Mouse (Mus musculus) heart, embryonic 14.5 days (tissue): ENCODE measurements around the gene Lum. TPM values are rescaled to one million over a fixed set of nuclear protein-coding genes. Genes with fewer than 3 reads are reported as not detected.

ENCODE experiments used
- ATAC-seq: fragments of 200-750 bp; cut with Nextera tagmentation; 2 replicates; pipeline ENCODE4 v1.8.0; 2017; ENCODE audit warnings: low read depth, moderate TSS enrichment; ENCODE audit not compliant: insufficient number of reproducible peaks, insufficient read depth, low FRiP score
- H3K27ac ChIP-seq, 2 experiments: fragments of 200-500 bp in 1 of 2; fragments of 300-500 bp in 1 of 2; sonication (generic) in 1 of 2; replicated peaks in 1 of 2; 2 replicates each; pipeline ENCODE4 v1.5.1; 2012 to 2014; ENCODE audit warnings: low read depth in 2 of 2, low read length in 2 of 2, control low read depth in 1 of 2, mild to moderate bottlenecking in 1 of 2, mixed read lengths in 1 of 2; ENCODE audit not compliant: control insufficient read depth in 1 of 2, insufficient read depth in 1 of 2
- H3K27me3 ChIP-seq: fragments of 300-500 bp; sonication (generic); 2 replicates; pipeline ENCODE4 v1.6.1; 2014; ENCODE audit warnings: mild to moderate bottlenecking, low read length, control low read depth; ENCODE audit not compliant: control insufficient read depth, insufficient read depth
- H3K36me3 ChIP-seq: fragments of 300-500 bp; sonication (generic); 2 replicates; pipeline ENCODE4 v1.6.1; 2014; ENCODE audit warnings: mild to moderate bottlenecking, control low read depth, low read length, mixed read lengths; ENCODE audit not compliant: control insufficient read depth, insufficient read depth
- H3K4me1 ChIP-seq, 2 experiments: fragments of 200-500 bp in 1 of 2; fragments of 300-500 bp in 1 of 2; sonication (generic) in 1 of 2; 2 replicates each; pipeline ENCODE4 v1.6.1; 2012 to 2014; ENCODE audit warnings: low read length in 2 of 2, control low read depth in 1 of 2, mixed read lengths in 1 of 2; ENCODE audit not compliant: control insufficient read depth in 2 of 2, insufficient read depth in 2 of 2
- H3K4me2 ChIP-seq: fragments of 300-500 bp; sonication (generic); 2 replicates; pipeline ENCODE4 v1.6.1; 2014; ENCODE audit warnings: mild to moderate bottlenecking, low read length
- H3K4me3 ChIP-seq, 2 experiments: fragments of 200-500 bp in 1 of 2; fragments of 300-500 bp in 1 of 2; sonication (generic) in 1 of 2; 2 replicates each; pipeline ENCODE4 v1.5.1; 2012 to 2014; ENCODE audit warnings: low read length in 2 of 2, mild to moderate bottlenecking in 2 of 2, control low read depth in 1 of 2, low read depth in 1 of 2, moderate library complexity in 1 of 2; ENCODE audit not compliant: control insufficient read depth in 1 of 2, insufficient read depth in 1 of 2
- H3K9ac ChIP-seq: fragments of 300-500 bp; sonication (generic); 2 replicates; pipeline ENCODE4 v1.6.1; 2014; ENCODE audit warnings: mild to moderate bottlenecking, low read length
- H3K9me3 ChIP-seq: fragments of 300-500 bp; sonication (generic); 2 replicates; pipeline ENCODE4 v1.6.1; 2016; ENCODE audit warnings: low read length, control low read depth; ENCODE audit not compliant: control insufficient read depth
- WGBS: fragments of 180-500 bp; shearing (Covaris S2); extraction: QIAGEN DNeasy Blood & Tissue Kit; methylation state at CpG from one replicate; pipeline ENCODE4 v1.1.7; 2014; 5-methylcytosine and 5-hydroxymethylcytosine counted together
- polyA plus RNA-seq: library from polyadenylated mRNA; unstranded; fragments of >200 nt; fragmentation: Nextera tagmentation; extraction: Ambion mirVana; gene quantifications from 2 replicates; pipeline ENCODE4 v1.2.1, GENCODE M21; 2014

The Lum gene
- polyA plus RNA-seq, 1 experiment from 2014 or later, result 128 TPM

GRCm38 (mm10) chr10:97603256-97603655 is 38.3 kb downstream of the Lum start:
- H3K9me3 ChIP-seq, result no peaks in the 10 kb centered on the region
- no peak for ATAC-seq
- H3K27ac ChIP-seq, result no peak overlapping the region
- H3K4me3 ChIP-seq, result no peak overlapping the region
- H3K9ac ChIP-seq, result no peak overlapping the region
- H3K27me3 ChIP-seq, result no peaks in the 10 kb centered on the region
- H3K36me3 ChIP-seq, result no peaks in the 10 kb centered on the region
- no peak overlapping the region for H3K4me2 ChIP-seq
- no peaks in the 10 kb centered on the region for H3K4me1 ChIP-seq

- no peaks in the 10 kb centered on the region for H3K36me3 ChIP-seq
- no peak for ATAC-seq
- WGBS, result 71% methylated on average over 2 of the region's 2 CpGs
- H3K27ac ChIP-seq, result no peak within 1 kb of the TSS
- no peaks in the 10 kb centered on the region for H3K27me3 ChIP-seq
- no peak within 1 kb of the TSS for H3K4me3 ChIP-seq
- H3K9me3 ChIP-seq, result no peaks in the 10 kb centered on the region
- H3K9ac ChIP-seq, result no peak within 1 kb of the TSS
- no peaks in the 10 kb centered on the region for H3K4me1 ChIP-seq
- no peak within 1 kb of the TSS for H3K4me2 ChIP-seq
Measured at GRCm38 (mm10) chr10:97606579-97606978, 41.7 kb downstream of the Lum start, which contains the start of gene Kera. Gene Kera (plus strand): TSS chr10:97606879.

Other genes with a start within 250 kb of the Lum start
- 255 and 294 TPM in 2 replicates for gene Dcn, start 85.5 kb upstream of the Lum start, polyA plus RNA-seq
- gene Kera, start 41.8 kb downstream of the Lum start, polyA plus RNA-seq, result 0.20 TPM in 1 of 2 replicates, not detected in the other
- 0.27 and 1.2 TPM in 2 replicates for gene Epyc, start 78.9 kb downstream of the Lum start, polyA plus RNA-seq
- not detected in 2 replicates for gene Ccer1, start 127.9 kb downstream of the Lum start, polyA plus RNA-seq
- not detected in 2 replicates for gene C030005K15Rik, start 161.6 kb downstream of the Lum start, polyA plus RNA-seq